Mouse (Mus musculus): Measurements from ENCODE around the gene Dscaml1. TPM values are rescaled to one million over a fixed set of nuclear protein-coding genes. Genes with fewer than 3 reads are reported as not detected.

Gene Dscaml1
- total and polyA plus RNA-seq, 2 experiments from 2014 or later, result 10.5 to 47.4 TPM

GRCm38 (mm10) chr9:45451346-45451745 lies 24.9 kb downstream of the Dscaml1 start:
- no peak for DNase-seq (ENCODE audit: low spot score)
- no peak overlapping the region for H3K27ac ChIP-seq
- 89% methylated on average over 4 of the region's 4 CpGs for WGBS
- no peak overlapping the region for H3K4me3 ChIP-seq (ENCODE audit: low read length)
- no peak for ATAC-seq
- no peak overlapping the region for H3K9ac ChIP-seq (replicated peaks; ENCODE audit: low read length)
- H3K4me2 ChIP-seq (ENCODE audit: low read depth, low read length), result no peak overlapping the region
- H3K4me1 ChIP-seq (ENCODE audit: insufficient read depth, low read length), result peaks cover 5% of the 10 kb centered on the region
- H3K9me3 ChIP-seq (ENCODE audit: low read length), result no peaks in the 10 kb centered on the region
- no peaks in the 10 kb centered on the region for H3K27me3 ChIP-seq (ENCODE audit: insufficient read depth, low read length)
- H3K36me3 ChIP-seq (ENCODE audit: insufficient read depth, low read length), result no peaks in the 10 kb centered on the region
- TF ChIP-seq CTCF (IDR thresholded peaks at IDR 0.05; ENCODE audit: low read depth), result no peak

GRCm38 (mm10) chr9:45454032-45454431 lies 27.6 kb downstream of the Dscaml1 start:
- Histone ChIP-seq H3K36me3 (ENCODE audit: insufficient read depth, low read length) (no peaks in the 10 kb centered on the region), H3K9ac (replicated peaks; ENCODE audit: low read length) (no peak overlapping the region), H3K4me1 (ENCODE audit: insufficient read depth, low read length) (peaks cover 12% of the 10 kb centered on the region), H3K9me3 (ENCODE audit: low read length) (no peaks in the 10 kb centered on the region), H3K4me2 (ENCODE audit: low read depth, low read length) (no peak overlapping the region), H3K4me3 (ENCODE audit: low read length) (no peak overlapping the region), H3K27me3 (ENCODE audit: insufficient read depth, low read length) (no peaks in the 10 kb centered on the region), H3K27ac (peak overlapping the region; percentile 42; the same call in 1 of the 2 replicates)
- no peak for TF ChIP-seq CTCF (IDR thresholded peaks at IDR 0.05; ENCODE audit: low read depth)
- ATAC-seq (no peak), DNase-seq (ENCODE audit: low spot score) (no peak)
- WGBS, result 73% methylated on average over 10 of the region's 10 CpGs

DNA sequence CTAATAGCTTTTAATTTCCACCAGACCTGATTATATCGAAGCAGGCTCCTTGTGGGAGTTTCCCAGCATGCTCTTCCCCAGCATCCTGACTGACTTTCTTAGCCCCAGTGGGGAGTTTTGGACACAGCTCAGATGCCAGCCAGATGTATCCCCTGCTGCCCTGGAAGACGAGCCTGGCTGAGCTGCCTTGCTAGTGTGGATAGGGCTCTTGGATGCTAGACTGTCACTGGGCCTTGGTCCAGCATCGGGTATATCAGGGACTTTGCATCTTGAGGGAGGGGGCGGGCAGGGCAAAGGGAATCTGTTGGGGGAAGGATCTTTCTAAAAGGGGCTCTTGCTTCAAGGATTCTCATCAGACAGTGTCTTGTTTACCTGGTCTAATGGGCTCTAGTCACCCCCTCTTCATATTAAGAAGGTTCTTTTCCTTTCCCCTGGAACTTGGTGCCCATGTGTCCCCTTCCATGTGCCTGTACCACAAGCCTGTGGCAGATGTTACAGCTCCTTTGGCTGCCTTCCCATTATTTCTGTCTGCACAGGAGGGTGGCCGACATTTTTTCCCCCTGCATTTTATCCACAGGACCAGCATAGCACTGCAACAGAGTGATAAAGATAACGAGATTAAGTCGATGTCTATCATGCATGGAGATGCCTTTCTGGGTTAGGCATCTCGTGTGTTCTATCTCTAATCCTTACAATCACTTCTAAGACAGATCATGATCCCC lies 28.6 kb downstream of the Dscaml1 start:
- peak overlapping the region; percentile 42; the same call in 1 of the 2 replicates for H3K27ac ChIP-seq
- 0 out of 2 replicates have a peak, but pooled peaks have one; percentile 40 for ATAC-seq

DNA sequence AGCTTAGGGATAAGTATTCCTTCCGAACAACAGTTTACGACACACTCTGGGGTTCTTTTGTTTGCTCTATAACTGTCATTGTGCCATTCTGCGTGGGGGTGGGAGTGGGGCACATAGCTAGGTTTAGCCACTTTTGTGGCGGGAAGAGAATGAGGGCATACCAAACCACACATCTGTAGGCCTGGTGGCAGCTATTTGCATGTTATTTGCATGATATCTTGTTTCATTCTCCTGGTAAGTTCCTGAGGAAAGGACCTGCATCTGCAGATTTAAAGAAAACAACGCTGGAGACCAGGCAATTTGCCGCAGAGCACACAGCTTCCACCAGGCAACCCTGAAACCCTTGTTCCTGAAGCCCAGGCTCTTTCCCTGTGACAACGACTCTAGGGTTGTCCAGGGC lies 30.8 kb downstream of the Dscaml1 start:
- Histone ChIP-seq H3K9ac (replicated peaks; ENCODE audit: low read length) (no peak overlapping the region), H3K4me2 (ENCODE audit: low read depth, low read length) (no peak overlapping the region), H3K4me1 (ENCODE audit: insufficient read depth, low read length) (peaks cover 12% of the 10 kb centered on the region), H3K27me3 (ENCODE audit: insufficient read depth, low read length) (no peaks in the 10 kb centered on the region), H3K27ac (no peak overlapping the region), H3K4me3 (ENCODE audit: low read length) (no peak overlapping the region), H3K9me3 (ENCODE audit: low read length) (no peaks in the 10 kb centered on the region), H3K36me3 (ENCODE audit: insufficient read depth, low read length) (no peaks in the 10 kb centered on the region)
- TF ChIP-seq CTCF (IDR thresholded peaks at IDR 0.05; ENCODE audit: low read depth), result no peak
- no peak for DNase-seq (ENCODE audit: low spot score)
- ATAC-seq, result no peak
- 45% methylated on average over 7 of the region's 7 CpGs for WGBS

More for the DNA sequence above, 28.6 kb downstream of the Dscaml1 start:
- Histone ChIP-seq H3K9ac (replicated peaks; ENCODE audit: low read length) (no peak overlapping the region), H3K36me3 (ENCODE audit: insufficient read depth, low read length) (no peaks in the 10 kb centered on the region), H3K27me3 (ENCODE audit: insufficient read depth, low read length) (no peaks in the 10 kb centered on the region), H3K4me3 (ENCODE audit: low read length) (no peak overlapping the region), H3K4me2 (ENCODE audit: low read depth, low read length) (no peak overlapping the region), H3K4me1 (ENCODE audit: insufficient read depth, low read length) (peaks cover 12% of the 10 kb centered on the region), H3K9me3 (ENCODE audit: low read length) (no peaks in the 10 kb centered on the region)
- peak; percentile 59 for DNase-seq (ENCODE audit: low spot score)
- TF ChIP-seq CTCF (IDR thresholded peaks at IDR 0.05; ENCODE audit: low read depth), result no peak
- WGBS, result 31% methylated on average over 8 of the region's 8 CpGs

GRCm38 (mm10) chr9:45458363-45458762 lies 31.9 kb downstream of the Dscaml1 start:
- 48% methylated on average over 14 of the region's 14 CpGs for WGBS
- Histone ChIP-seq H3K4me2 (ENCODE audit: low read depth, low read length) (no peak overlapping the region), H3K27ac (0 out of 2 replicates have a peak overlapping the region, but pooled peaks have one; percentile 26), H3K4me3 (ENCODE audit: low read length) (no peak overlapping the region), H3K36me3 (ENCODE audit: insufficient read depth, low read length) (no peaks in the 10 kb centered on the region), H3K9ac (replicated peaks; ENCODE audit: low read length) (no peak overlapping the region), H3K4me1 (ENCODE audit: insufficient read depth, low read length) (peaks cover 12% of the 10 kb centered on the region), H3K27me3 (ENCODE audit: insufficient read depth, low read length) (no peaks in the 10 kb centered on the region), H3K9me3 (ENCODE audit: low read length) (no peaks in the 10 kb centered on the region)
- peak; percentile 35 for DNase-seq (ENCODE audit: low spot score)
- peak; percentile 23 for TF ChIP-seq CTCF (IDR thresholded peaks at IDR 0.05; ENCODE audit: low read depth)
- ATAC-seq, result no peak

DNA sequence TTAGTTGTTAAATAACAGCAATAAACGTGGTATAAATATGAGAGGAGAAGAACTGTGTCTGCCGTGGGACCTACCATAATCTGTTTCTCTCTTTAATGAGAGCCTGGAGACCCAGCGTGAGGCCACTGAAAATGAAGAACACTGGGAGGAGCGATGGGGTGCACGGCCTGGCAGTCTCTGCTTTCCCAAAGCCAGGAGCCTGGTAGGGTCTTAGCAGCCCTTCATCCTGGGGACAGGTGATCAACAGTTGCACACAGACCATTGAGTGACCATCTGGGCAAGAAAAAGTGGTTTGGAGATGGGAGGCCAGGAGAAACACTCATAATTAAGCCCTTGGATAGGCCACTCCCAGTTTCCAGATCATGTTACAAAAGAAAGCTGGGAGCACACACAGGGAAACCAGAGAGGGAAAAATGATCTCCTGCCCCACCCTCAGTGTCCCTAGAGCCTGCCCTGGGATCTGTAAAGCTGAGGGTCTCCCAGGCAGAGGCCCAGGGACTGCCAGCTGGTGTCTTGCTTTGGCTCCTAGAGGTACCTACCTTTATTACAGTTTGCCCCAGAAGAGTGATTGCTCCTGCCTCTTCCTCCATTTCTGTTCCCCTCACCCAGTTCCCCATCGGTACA lies 39.1 kb downstream of the Dscaml1 start:
- Histone ChIP-seq H3K9ac (replicated peaks; ENCODE audit: low read length) (no peak overlapping the region), H3K4me1 (ENCODE audit: insufficient read depth, low read length) (peaks cover 2% of the 10 kb centered on the region; the same call in 1 of the 2 replicates), H3K27ac (no peak overlapping the region), H3K9me3 (ENCODE audit: low read length) (no peaks in the 10 kb centered on the region), H3K4me3 (ENCODE audit: low read length) (no peak overlapping the region), H3K36me3 (ENCODE audit: insufficient read depth, low read length) (no peaks in the 10 kb centered on the region), H3K27me3 (ENCODE audit: insufficient read depth, low read length) (no peaks in the 10 kb centered on the region), H3K4me2 (ENCODE audit: low read depth, low read length) (no peak overlapping the region)
- WGBS, result 50% methylated on average over 6 of the region's 6 CpGs
- no peak for DNase-seq (ENCODE audit: low spot score)
- no peak for TF ChIP-seq CTCF (IDR thresholded peaks at IDR 0.05; ENCODE audit: low read depth)
- no peak for ATAC-seq

DNA sequence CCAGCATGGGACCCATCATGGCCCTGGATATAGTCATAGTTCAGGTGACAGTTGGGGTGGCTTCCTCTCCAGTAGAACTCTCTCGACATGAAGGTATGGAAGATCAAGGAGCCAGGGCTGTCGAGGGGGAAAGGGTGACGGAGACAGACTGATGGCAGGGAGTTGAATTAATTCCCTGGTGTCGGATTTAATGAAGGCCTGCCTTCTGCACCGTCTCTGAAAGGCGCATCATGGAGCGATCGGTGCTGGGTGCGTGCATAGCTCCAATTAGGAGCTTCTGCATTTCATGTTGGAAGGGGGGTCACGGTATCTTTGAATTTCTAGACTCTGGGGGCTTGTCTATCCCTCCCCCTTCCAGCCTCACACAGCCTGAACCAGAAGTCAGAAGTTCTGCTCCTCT lies 41.8 kb downstream of the Dscaml1 start:
- no peak for TF ChIP-seq CTCF (IDR thresholded peaks at IDR 0.05; ENCODE audit: low read depth)
- H3K27ac ChIP-seq, result no peak overlapping the region

More for the DNA sequence above, 41.8 kb downstream of the Dscaml1 start:
- H3K4me1 ChIP-seq (ENCODE audit: insufficient read depth, low read length), result peaks cover 9% of the 10 kb centered on the region; the same call in 1 of the 2 replicates
- DNase-seq (ENCODE audit: low spot score), result no peak
- no peak for ATAC-seq
- 76% methylated on average over 10 of the region's 10 CpGs for WGBS
- H3K27me3 ChIP-seq (ENCODE audit: insufficient read depth, low read length), result no peaks in the 10 kb centered on the region
- no peaks in the 10 kb centered on the region for H3K9me3 ChIP-seq (ENCODE audit: low read length)
- no peaks in the 10 kb centered on the region for H3K36me3 ChIP-seq (ENCODE audit: insufficient read depth, low read length)
- no peak overlapping the region for H3K9ac ChIP-seq (replicated peaks; ENCODE audit: low read length)
- H3K4me3 ChIP-seq (ENCODE audit: low read length), result no peak overlapping the region
- no peak overlapping the region for H3K4me2 ChIP-seq (ENCODE audit: low read depth, low read length)
